In the genomic region with DNA sequence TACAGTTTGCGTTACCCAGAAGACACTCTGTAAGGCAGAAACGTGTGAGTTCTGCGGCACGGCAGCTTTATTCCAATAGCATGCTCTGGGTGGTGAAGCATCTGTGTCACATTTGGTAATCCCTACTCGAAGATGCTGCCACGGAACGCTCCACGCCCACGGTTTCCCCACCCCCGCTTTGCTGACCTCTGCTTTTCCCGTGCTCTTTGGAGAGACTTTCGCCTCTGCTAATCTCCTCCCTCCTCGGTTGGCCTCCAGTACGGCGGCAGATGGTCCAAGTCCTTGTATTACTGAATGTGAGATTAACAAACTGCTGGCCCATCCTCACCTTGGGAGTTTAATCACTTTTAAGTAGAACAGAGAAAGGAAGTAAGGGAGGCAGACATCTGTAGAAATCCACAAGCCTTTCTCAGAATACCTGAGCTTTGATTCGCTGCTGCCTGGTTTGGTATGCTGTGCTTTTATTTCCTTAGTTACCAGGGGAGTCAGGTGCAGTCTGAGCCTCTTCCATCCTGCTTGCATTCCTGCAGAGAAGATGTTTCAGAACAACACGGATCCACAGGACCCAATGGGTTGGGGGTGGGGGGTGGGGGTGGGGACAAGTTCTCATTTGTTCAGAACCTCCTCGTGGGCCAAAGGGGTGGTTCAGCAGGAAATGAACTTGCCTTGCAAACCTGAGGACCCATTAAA, we compare ENCODE assay signal across 8 mouse cellular contexts.
DNase-seq lines count a peak whose midpoint lies in the region.

No protein-coding gene starts in this region.

- H3K36me3 ChIP-seq in embryonic facial prominence, embryonic 10.5 days (replicated peaks) = no peaks in the 10 kb centered on the region

- DNase-seq in testis, postnatal 10 days (ENCODE audit: low spot score) = peak; percentile 46
- DNase-seq in testis, postnatal 14 days (ENCODE audit: low spot score) = no peak
- DNase-seq in embryonic facial prominence, embryonic 10.5 days (ENCODE audit: low spot score) = peak; percentile 42
- DNase-seq in heart, postnatal 4 days = peak; percentile 32
- DNase-seq in neural tube, embryonic 10.5 days (ENCODE audit: extremely low spot score, low spot score) = peak; percentile 39
- DNase-seq in right cerebral cortex, postnatal 25 days = no peak
- no peak for DNase-seq in urinary bladder, adult 18-20 months (ENCODE audit: low spot score in 2 of 2)
- no peak for DNase-seq in spleen, postnatal 4 days (ENCODE audit: low spot score in 2 of 2)

- no peaks in the 10 kb centered on the region for H3K27me3 ChIP-seq in embryonic facial prominence, embryonic 10.5 days (replicated peaks; ENCODE audit: low read depth, poor library complexity, severe bottlenecking)

- 27% methylated on average over 18 of the region's 18 CpGs for WGBS in embryonic facial prominence, embryonic 10.5 days

- H3K9me3 ChIP-seq in embryonic facial prominence, embryonic 10.5 days = no peaks in the 10 kb centered on the region

- peak overlapping the region; percentile 54; the same call in 1 of the 2 replicates for H3K27ac ChIP-seq in embryonic facial prominence, embryonic 10.5 days (replicated peaks)

- H3K4me1 ChIP-seq in embryonic facial prominence, embryonic 10.5 days = peaks cover 69% of the 10 kb centered on the region

- no peak overlapping the region for H3K4me3 ChIP-seq in embryonic facial prominence, embryonic 10.5 days

Comparison
In these comparisons a context has a peak if more than half of its experiments do, and no peak if none do; other contexts are left out.
1. DNase-seq: peak in testis, postnatal 10 days (single experiment), embryonic facial prominence, embryonic 10.5 days (single experiment), heart, postnatal 4 days (single experiment) and neural tube, embryonic 10.5 days (single experiment); none in testis, postnatal 14 days (single experiment), right cerebral cortex, postnatal 25 days (single experiment), urinary bladder, adult 18-20 months (0 of 2) and spleen, postnatal 4 days (0 of 2).